Mouse (Mus musculus) bone marrow macrophage, adult 2 months (primary cell): Measurements from ENCODE around the gene Spry1.

Source experiments
- CTCF ChIP-seq: IDR thresholded peaks from 2 replicates; pipeline ENCODE4 v1.5.1; 2012; ENCODE audit warnings: low read depth, mild to moderate bottlenecking, low read length, moderate library complexity
- POLR2A ChIP-seq: IDR thresholded peaks from 2 replicates; pipeline ENCODE4 v1.6.1; 2012; ENCODE audit warnings: mild to moderate bottlenecking, low read depth, low read length, borderline replicate concordance

DNA sequence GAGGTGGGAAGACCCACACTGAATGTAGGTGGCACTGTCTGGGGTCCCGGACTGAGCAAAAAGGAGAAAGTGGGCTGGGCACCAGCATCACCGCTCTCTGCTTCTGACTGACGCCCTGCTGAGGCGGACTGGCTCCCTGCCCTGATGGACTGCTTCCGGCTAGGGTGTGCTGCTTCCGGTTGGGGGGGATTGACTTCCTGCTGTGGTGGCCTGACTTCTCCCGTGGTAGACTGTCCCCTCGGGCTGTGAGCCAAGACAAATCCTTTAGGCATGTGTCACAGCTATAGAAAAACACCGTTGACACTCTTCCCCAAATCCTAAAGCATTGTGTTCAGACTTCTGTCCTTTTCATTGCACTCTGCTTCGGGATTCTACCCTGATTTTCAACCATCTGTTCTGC lies 26.0 kb upstream of the Spry1 start:
- TF ChIP-seq CTCF = no peak
- TF ChIP-seq POLR2A = no peak
